Mouse (Mus musculus): ENCODE data around the gene Hoxa1.

Hoxa1 gene

DNA sequence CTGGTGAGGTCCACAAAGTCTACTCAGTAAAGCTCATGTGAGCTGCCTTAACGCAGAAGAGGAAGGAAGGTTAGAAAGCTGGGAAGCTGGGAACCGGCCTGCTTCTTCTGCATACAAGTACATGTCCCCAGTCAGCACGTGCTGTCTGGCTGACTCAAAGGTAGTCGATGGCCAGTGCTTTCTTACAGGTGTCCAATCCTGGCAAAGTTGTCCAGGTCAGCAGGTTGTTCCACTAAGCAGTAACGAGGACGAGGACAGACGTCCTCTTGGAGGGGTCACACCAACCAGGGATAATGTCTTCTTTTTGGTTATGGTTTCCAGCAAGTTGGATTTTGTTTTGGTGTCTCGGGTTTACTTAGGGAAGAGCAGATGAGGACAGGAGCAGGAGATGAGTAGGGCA lies 31.8 kb upstream of the Hoxa1 start:
- no peak for DNase-seq (ENCODE audit: low read depth)

DNA sequence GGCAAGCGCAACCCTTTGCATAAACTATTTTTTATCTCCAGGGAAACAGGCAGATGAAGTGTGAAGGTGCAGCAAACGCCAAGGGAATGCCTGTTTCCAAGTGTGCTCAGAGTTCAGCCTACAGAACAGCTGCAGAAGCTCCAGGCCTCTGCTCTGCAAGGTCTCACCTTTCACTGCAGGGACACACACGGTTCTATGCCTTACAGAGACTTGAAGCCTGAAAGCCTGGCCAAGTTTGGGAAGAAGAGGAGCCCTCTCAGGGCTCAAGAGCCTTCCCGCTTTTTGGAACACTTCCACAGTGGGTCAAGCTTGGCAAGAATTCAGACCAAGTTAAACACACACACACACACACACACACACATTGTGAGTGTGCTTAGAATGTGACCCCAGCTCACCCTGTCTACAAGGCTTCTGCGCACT lies 31.1 kb upstream of the Hoxa1 start:
- DNase-seq (ENCODE audit: low read depth), result no peak

DNA sequence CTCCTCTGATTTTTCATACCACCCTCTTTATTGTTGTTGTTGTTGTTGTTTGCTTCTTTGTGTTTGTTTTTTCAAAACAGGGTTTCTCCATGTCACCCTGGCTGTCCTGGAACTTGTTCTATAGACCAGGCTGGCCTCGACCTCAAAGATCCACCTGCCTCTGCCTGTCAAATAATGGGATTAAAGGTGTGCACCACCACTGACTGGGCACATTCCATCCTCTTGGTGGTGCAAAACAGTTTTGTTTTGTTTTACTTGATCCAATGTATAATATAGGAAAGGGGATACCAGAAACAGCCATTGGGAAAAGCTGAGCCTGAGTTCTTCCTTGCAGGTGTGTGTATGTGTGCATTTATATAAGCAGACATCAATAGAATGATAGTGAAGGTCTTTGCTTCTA lies 28.4 kb upstream of the Hoxa1 start:
- DNase-seq (ENCODE audit: low read depth), result no peak

DNA sequence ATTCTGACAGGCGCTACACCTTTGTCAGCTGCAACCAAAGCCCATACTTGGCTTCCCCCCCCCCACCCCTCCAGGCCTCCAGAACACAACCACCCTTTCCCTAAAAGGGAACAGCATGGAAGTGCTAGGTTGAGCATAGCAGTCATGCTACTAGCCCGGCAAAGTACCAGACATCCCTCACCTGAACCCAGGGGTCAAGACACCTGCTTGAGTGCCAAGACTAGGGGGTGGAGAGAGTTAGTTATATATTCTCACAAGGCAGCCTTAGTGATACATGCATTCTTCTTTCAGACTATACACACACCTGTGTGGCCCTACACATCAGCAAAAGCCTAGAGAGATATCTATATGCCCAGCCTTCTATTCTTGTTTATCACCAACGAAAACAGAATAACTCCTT lies 27.7 kb upstream of the Hoxa1 start:
- DNase-seq (ENCODE audit: low read depth), result no peak

DNA sequence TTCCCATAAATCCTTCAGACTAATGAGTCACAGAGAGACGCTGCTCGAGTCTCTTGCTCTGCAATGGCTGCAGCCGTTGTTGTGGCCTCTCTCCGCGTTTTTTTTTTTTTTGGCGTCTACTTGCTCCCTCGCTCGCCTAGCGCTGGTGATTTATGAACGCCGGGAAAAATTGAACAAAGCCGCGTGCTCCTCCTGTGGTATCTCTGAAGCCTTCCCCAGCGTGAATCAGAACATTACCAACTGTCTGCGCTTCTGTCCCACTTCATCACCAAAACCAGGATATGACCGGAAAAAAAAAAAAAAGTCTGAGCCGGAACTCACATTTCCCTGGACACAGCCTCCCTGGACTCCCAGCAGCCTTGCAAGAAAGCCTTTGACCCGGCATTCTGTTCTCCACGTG lies 27.1 kb upstream of the Hoxa1 start:
- no peak for DNase-seq (ENCODE audit: low read depth)

DNA sequence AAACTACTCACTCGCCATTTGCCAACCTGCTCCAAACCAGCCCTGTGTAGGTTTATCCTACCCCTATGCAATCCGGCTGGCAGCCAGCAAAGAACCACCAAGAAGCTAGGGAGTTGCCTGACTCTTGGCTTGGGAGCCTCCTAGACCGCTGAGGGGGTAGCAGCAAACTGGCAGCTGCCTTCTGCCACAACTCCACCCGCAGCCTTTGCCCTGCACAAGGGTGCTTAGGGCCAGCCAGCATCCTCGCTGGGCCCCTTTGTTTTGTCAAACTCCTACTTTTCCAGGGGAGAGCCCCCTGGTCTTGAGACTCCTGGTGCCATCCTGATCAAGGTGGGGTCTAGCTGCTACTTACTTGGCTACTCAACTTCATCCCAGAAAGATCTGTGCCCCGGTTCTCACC lies 26.6 kb upstream of the Hoxa1 start:
- no peak for DNase-seq (ENCODE audit: low read depth)

DNA sequence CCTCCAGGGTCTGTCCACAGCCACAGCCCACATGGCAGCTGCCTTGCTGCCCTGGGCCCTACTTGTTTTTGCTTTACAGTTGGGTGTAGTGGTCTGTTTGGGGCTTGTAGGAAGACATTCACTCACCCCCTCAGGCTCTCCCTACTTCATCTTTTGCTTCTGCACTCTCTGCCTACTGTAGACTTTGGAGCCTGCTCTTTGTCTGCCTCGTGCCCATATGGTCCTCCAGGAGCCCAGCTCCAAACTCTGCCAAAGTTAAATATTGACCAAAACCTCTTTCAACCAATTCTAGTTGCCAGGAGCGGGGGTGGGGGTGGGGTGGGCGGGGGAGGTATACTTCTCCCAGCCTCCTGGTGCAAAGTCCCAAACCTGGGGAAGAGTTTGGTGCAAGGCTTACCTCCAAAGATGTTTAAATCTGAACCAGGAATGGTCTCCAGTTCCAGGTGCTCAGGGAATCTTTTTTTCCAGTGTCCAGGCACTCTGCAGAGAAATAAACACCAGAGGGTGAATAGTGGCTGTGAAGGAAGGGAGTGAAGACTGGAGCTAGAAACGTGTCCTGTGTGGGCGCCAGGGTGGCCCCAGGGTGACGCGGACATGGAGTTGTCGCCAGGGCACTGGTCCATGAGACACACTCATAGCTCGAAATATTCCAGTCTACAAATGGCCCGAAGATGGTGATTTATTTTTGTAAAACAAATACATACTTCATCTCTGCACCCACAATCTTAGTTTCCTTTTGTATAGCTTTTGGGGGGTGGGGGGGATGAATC lies 25.4 kb upstream of the Hoxa1 start:
- no peak for DNase-seq (ENCODE audit: low read depth)

DNA sequence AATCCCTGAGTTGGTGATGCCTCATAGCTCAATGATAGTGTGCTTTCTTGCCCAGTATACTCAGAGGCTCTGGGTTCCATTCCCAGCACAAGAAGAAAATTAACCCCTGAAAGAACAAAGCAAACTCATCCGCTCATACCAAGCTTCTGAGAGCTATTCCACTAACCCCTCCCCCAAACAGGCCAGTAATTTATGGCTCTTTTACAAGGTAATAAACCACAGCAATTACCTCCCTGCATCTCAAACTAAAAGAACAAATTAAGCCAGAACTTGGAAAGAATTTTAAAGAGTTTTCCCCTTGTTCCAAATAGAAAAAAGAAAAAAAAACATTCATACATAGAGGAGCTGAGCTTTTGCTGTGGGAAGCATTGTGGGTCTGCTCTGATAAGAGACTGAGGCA lies 24.7 kb upstream of the Hoxa1 start:
- DNase-seq (ENCODE audit: low read depth), result no peak

DNA sequence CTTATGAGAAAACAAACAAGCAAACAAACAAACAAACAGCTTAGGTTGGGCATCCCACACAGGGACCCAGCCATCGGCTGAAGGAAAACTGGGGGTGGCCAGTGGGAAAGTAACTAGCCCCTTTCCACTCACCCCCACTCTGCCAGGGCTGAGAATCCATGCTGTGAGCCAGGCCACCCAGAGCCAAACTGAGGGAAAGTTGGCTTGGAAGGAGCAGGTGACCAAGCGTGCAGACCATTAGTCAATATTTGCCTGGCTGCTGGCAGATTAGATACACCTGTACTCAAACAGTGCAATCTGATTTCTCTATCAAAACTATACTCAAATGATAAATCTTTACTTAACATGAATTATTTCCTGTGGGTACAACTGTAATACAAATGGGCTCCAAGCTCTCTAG lies 23.9 kb upstream of the Hoxa1 start:
- DNase-seq (ENCODE audit: low read depth), result no peak

DNA sequence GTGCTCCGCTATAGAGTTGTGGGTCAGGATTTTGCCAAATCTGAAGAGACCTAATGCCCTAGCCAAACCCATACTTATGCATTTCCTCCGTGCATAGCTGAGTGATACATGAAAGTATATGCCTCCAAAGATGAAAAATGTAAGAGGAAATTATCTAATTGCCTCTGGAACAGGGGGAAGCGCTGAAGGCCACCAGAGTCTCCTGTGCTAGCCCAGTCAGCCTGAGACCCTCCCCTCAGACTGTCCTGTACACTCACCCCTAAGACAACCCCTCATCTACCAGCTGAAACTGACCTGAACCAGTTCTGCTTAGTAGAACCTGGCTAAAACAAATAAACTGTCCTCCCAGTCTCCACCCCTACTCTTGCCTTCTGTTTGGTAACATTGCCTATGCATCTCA lies 22.6 kb upstream of the Hoxa1 start:
- DNase-seq (ENCODE audit: low read depth), result no peak

DNA sequence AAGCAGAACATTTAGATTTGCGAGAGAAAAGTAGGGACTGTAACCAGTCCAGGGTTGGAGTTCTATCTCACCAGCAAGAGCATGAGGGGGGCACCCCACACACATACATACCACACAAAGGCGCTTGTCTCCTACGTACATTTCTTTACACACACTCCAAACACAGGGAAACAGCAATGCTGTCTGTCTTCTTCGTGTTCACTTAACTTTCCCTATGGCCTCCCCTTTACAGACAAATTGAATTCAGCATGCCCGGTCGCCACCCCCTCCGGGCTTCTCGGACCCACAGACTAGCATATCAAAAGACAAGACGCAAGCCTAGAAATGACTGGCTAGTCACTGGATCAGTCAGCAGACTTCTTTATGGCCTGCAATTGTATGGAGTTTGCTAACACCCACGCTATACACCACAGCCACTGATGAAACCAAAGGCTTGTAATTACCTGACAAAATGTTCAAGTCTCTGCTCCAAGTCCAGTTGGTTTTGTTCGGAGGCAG lies 22.1 kb upstream of the Hoxa1 start:
- no peak for DNase-seq (ENCODE audit: low read depth)

DNA sequence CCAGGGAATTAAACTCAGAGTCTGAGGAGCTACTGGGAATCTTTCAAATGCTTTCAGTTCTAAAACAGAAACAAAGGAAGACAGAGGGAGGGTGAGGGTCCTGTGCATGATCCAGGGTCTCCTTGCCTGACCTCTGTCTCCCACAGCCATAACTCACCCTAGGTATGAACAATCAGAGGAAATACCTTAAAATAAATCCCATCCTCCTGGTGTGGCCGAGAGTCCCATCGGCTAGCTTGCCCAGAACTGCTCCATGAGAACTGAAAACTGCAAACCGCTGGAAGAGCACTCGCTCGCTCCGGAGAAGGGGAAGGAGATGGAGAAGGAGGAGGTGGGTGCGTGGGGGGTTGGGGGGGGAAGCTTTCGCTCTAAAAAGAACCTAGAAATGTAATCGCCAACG lies 21.6 kb upstream of the Hoxa1 start:
- DNase-seq (ENCODE audit: low read depth), result no peak

DNA sequence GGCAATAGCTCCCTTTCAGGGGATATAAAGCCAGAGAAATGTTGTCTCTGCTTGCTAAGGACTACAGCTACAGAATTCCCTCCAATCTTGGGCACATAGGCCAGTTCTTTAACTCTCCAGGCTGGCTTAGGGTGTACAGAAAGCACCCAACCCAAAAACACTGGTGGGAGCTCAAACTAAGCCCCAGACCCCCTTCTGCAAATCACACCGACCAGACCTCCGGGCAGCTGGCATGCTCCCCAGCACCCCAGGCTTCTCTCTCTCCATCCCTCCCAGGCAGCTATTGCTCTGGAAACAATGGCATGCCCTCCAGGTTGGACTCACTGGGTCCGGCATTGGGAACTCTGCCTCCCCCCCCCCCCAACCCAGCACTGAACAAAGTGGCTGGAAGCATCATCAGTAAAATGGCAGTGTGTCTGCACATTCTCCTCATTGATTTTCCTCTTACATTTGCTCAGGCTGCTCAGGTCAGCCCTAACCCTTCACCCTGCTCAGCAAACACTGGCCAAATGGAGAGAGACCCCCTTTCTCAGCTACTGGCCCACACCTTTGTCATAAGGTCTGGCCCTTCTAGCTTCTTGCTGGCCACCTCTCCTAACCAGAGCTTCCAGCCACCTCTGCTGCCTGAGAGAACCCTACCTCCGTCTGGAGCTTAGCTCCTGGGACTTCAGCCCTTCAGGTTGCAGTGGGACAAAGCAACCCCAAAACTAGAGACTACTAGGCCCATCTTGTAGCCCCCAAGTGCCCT lies 21.0 kb upstream of the Hoxa1 start:
- DNase-seq (ENCODE audit: low read depth), result no peak

DNA sequence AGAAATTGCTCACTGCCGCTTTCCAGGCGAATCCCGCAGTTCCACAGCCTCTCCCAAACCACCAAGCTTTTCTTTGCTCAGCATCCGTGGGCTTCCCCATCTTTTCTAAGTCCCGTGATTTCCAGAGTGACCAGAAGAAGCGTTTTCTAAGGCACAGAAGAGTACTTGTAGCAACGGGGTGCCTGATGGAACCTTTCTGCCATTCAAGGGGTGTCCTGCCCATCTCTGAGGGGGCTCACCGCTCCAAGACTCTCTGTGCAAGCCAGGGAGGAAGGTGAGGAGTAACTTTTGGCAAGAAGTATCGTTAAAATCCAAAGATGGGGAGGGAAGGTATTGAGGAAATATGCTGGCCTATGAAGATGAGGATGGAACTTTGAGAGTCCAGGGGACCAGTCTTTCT lies 19.7 kb upstream of the Hoxa1 start:
- no peak for DNase-seq (ENCODE audit: low read depth)

DNA sequence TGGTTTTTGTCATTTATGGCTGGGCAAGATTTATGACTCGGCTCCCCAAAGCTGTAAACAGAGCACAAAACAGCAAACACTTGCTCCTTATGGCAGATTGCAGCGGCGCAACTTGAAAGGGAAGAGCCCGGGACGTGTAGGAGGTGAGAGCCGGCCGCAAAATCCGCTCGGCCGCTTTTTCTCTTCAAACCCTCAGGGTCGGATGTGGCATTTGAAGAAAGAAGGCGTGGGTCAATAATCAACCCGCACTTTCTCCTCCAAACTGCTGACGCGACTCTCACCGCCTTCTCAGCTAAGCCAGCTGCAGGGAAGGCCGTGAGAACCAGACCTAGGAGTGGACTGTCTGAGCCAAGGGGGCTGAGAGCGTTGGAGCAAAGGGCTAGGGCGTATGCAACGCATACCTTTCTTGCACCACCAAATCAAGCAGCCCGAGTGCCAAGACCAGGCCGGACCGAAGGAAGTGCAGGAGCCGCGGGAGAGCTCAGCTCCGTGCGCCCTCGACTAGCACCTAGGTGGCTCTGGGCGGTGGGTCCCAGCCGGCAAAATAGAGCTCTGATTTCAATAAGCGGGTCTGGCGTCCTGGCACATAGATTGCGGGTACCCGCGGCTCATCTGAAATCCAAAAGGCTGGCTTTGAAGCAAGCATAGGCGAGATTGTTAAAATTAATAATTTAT lies 19.1 kb upstream of the Hoxa1 start, which contains the start of gene 5730596B20Rik:
TSS of gene 5730596B20Rik (plus strand) at position 438 of the 675 bp plus-strand sequence.
- no peak for DNase-seq (ENCODE audit: low read depth)

DNA sequence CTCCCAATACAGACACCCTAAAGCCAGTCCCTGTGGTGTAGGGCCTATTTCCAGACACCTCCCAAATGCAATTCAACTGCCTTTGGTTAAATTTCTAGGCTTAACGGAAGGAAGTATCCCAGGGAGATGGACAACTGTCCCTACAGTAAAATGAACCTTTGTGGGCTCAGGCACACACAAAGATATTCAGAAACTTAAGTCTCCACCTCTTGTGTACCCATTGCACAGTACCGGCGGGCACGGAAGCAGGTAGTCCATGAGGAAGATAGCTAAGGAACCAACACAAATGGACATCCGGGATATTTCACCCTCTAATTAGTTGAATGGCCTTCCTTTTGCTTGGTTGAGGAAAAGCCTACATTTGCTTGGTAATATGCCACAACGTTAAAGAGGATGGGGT lies 18.3 kb upstream of the Hoxa1 start:
- no peak for DNase-seq (ENCODE audit: low read depth)

DNA sequence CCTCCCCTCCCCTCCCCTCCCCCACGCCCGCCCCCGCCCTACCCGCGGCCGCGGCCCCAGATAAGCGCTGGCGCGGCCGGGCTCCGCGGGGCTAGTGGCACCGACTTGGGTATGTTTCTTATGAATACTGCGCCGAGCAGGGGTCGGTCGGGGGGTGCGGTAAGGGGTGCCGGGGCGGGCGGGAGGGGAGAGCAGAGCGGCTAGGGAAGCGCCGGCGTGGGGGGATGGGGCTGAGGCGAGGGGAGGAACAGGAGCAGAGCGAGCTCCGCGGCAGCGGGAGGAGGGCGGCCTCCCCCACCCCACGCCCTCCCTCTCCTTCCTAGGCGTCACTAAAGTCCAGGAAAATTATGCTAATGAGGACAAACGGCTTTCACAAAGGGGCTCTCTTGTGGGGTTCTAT lies 17.7 kb upstream of the Hoxa1 start:
- no peak for DNase-seq (ENCODE audit: low read depth)

DNA sequence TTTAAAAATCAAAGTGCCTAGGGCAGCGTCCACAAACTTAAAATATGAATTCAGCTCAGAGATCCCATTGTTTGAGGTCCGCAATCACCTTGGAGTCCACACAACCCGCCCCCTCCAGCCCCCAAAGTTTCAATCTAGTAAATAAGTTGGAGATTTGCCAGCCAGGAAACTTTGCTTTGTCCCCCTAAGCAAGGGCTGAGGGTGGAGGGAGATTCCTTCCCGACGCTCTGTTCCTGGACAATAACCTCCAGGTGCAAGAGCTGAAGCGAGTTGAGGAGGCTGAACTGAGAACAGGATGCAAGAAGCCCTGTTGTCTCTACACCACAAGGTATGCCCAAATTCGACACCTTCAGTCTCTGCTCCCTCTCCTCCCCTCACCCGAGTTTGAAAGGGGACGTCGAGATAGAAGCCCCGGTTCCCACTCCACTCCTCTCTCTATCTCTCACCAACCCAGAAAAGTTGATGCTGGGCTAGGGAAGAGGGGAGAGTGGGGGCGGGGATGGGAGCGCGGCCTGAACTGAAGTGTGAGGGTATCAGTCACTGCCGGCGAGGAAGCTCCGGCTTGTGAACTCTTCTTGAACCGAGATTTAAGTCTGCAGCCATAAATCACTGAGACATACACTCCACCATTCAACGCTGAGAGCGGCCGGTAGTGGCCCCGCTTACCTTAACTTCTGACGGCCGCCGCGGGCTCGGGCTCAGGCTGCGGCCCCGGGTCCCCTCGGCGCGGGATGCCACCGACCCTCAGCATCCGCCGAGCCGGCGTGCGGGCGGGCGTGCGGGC lies 17.0 kb upstream of the Hoxa1 start:
- no peak for DNase-seq (ENCODE audit: low read depth)

DNA sequence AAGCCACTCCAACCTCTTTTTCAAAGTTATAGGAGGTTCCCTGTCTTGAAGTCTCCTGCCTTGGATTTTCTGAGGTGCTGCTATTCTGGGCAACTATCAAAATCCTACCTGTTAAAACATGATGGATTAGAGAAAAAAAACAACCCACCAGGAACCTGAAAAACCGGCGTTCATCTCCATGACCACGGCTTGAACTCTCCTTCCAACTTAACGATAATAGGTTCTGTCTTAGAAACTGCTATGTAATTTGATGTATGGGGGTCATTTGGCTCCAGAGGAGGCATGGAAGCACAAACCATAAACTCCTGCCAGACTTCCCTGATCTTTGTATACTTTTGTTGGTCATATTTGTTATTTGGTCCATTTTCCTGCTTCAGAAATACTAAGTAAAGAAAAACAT lies 15.5 kb upstream of the Hoxa1 start:
- no peak for DNase-seq (ENCODE audit: low read depth)

DNA sequence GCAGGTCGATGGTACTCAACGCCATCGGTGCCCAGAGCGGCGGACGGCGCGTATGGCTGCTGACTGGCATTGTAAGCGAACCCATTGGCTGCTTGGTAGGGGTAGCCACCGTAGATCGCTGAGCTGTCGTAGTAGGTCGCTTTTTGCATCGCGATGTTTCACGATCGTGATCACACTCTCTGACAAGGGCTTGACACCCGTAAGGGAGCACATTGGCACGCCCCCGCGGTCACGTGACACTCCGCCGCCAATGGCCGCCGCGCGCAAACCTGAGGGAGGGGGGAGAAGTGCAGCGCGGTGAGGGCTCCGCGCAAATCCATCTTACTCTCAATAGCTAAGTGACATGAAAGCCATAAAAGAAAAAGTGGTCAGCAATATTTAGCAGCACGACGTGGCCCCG lies 14.4 kb upstream of the Hoxa1 start:
- DNase-seq (ENCODE audit: low read depth), result peak; percentile 34

DNA sequence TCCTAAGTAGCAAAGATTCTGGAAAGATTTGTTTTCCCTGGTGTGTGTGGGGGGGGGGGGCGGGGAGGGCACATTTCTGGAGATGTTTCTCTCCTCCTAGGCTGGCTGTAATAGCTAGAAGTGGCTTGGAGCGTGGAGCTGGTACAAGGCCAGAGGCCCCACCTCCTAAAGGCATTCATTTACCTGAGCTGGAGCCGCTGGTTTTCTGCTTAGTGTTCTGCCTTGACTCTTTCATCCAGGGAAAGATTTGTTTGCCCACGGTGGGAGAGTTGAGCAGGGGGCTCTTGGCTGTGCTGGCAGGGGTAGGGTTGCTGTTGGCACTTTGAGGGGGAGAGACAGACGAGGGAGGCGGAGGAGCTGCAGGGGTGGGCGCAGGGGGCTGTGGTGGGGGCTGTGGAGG lies 13.8 kb upstream of the Hoxa1 start:
- DNase-seq (ENCODE audit: low read depth), result no peak

DNA sequence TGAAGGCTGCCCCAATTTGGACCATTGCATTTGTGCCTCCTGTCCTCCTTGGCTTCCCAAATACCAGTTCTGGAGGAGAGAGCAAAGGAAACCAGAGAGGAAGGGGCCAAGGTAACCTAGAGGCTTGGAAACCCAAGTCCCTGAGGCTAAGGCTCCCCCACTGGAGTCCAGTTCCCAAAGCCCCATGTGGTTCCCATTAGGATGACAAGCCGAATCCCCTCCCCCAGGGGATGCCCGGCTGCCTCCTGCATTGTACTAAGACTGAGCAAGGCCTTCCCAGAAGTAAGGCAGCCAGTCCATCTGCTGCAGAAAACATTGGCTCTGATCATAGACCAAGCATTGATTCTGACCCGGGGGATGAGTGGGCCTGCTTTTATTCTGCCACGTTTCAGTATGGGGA lies 13.2 kb upstream of the Hoxa1 start:
- DNase-seq (ENCODE audit: low read depth), result no peak

All from c-Kit-positive CD71-negative TER-119-negative erythroid progenitor cells, embryonic 14.5 days (primary cell).